Mouse (Mus musculus): ENCODE results near the gene Aasdh. TPM values are rescaled to one million over a fixed set of nuclear protein-coding genes. Genes with fewer than 3 reads are reported as not detected.

Aasdh gene
- polyA plus RNA-seq (2014; fragmentation: Nextera tagmentation; extraction: Ambion mirVana): 17.1 and 20.7 TPM in 2 replicates

DNA sequence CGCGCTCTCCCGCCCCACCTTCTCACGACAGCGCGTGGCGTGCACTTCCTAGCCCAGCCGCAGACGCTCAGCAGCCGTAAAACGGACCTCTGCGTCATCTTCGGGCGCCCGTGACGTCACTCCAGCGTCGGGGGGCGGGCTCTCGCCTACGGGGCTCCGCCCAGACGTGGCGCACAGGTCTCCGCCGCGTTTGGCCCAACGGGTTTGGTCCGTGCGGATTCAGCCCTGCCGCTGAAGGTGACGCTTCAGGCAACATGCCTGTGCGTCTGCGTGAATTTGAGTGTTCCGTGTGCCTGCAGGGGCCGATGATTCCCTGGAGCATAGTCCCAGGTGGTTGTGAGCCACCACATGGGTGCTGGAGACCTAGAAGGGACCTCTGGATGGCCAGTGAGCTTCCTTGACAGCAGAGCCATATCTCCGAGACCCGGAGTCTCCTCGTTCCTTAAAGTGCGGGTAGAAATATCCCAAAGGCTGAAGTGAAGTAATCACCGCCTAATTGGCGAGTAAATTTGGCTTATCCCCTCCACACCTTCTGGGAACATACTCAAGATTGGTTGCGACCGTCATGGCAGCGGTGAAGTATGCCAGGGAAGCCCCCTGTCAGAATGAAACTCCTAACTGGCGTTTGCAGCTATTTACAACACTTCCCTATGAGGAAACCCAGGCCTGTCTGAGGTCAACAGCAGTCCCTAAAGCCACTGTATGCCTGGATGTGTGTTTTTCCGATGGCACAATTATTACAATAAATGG, at the start of gene Aasdh:
Gene Aasdh, minus strand, starts transcription at position 110 of the 750 bp plus-strand sequence.
- under 1% methylated on average over 47 of the region's 47 CpGs for WGBS
- peak; percentile 93 for ATAC-seq (replicated peaks; ENCODE audit: low FRiP score)

DNA sequence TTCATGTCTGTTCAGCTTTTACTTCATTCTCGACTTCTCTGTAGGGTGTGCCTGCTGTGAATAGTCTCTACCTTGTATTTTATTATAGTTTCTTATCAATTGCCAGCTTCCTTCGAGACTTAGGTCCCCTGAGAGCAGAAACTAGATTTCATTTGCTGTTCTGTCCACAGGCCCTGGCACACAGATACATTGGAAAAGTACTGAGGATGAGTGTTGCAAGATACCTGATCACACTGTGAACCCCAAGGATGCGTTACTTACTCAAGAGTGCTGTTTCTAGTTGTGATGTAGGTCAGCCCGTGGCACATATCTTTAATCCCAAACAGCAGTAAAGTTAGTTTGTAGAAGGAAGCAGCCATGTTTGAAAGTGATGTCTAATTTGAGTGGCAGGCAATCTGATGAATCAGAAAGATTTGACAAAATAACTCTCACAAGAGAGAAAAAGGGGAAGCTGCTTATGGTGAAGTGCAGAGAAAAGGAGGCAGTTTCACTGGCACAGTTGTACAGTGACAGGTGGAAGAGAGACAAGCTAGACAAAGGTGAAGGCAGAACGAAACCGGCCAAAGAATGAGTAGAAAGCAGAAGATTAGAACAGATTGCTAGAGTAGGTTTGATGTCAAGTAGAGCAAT, 49.1 kb upstream of the Aasdh start:
- Histone ChIP-seq H3K27ac (ENCODE audit: low read depth, low read length) (no peak overlapping the region), H3K4me3 (ENCODE audit: low read depth, low read length) (0 out of 2 replicates have a peak overlapping the region, but pooled peaks have one; percentile 17), H3K4me1 (replicated peaks; ENCODE audit: control insufficient read depth, insufficient read depth, low read length) (peaks cover 19% of the 10 kb centered on the region), H3K36me3 (ENCODE audit: control insufficient read depth, insufficient read depth, low read length) (peaks cover 31% of the 10 kb centered on the region), H3K9ac (ENCODE audit: low read depth, low read length) (0 out of 2 replicates have a peak overlapping the region, but pooled peaks have one; percentile 18), H3K9me3 (ENCODE audit: control insufficient read depth, low read length) (no peaks in the 10 kb centered on the region), H3K4me2 (peak overlapping the region; percentile 73), H3K27me3 (replicated peaks; ENCODE audit: control insufficient read depth, insufficient read depth, low read length) (no peaks in the 10 kb centered on the region)
- DNase-seq (ENCODE audit: low spot score) (no peak), ATAC-seq (replicated peaks; ENCODE audit: low FRiP score) (no peak)
- 73% methylated on average over 6 of the region's 6 CpGs for WGBS

More for the DNA sequence above, at the start of gene Aasdh:
- no peaks in the 10 kb centered on the region for H3K36me3 ChIP-seq (ENCODE audit: control insufficient read depth, insufficient read depth, low read length)
- peak; percentile 100 for DNase-seq (ENCODE audit: low spot score)
- H3K27ac ChIP-seq (ENCODE audit: low read depth, low read length): peak within 1 kb of the TSS; percentile 73
- H3K4me3 ChIP-seq (ENCODE audit: low read depth, low read length): peak within 1 kb of the TSS; percentile 55
- no peaks in the 10 kb centered on the region for H3K9me3 ChIP-seq (ENCODE audit: control insufficient read depth, low read length)
- peak within 1 kb of the TSS; percentile 91 for H3K4me2 ChIP-seq
- H3K9ac ChIP-seq (ENCODE audit: low read depth, low read length): peak within 1 kb of the TSS; percentile 76
- H3K27me3 ChIP-seq (replicated peaks; ENCODE audit: control insufficient read depth, insufficient read depth, low read length): no peaks in the 10 kb centered on the region
- peaks cover 10% of the 10 kb centered on the region for H3K4me1 ChIP-seq (replicated peaks; ENCODE audit: control insufficient read depth, insufficient read depth, low read length)

DNA sequence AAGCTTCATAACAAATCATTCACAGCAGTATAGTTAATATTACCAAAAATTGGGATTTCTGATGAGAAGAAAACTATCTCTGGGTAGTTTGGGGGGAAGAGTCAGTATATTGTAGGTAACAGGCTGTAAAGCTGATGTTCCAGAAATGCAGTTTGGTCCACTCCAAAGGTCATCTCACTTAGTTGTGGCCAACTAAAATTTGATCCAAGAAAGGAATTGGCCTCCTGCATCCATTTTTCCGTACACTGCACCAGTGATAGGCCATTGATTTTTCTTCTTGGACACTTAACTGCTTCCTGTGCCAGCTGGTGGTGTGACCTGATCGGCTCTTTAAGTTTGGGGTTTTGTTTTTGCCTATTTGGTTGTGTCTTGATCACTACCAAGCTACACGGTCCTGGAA, 48.5 kb upstream of the Aasdh start:
- peak overlapping the region; percentile 73 for H3K4me2 ChIP-seq
- peaks cover 28% of the 10 kb centered on the region for H3K36me3 ChIP-seq (ENCODE audit: control insufficient read depth, insufficient read depth, low read length)
- H3K9me3 ChIP-seq (ENCODE audit: control insufficient read depth, low read length): no peaks in the 10 kb centered on the region
- DNase-seq (ENCODE audit: low spot score) (no peak), ATAC-seq (replicated peaks; ENCODE audit: low FRiP score) (no peak)
- 82% methylated on average over 3 of the region's 3 CpGs for WGBS
- H3K9ac ChIP-seq (ENCODE audit: low read depth, low read length): peak overlapping the region; percentile 18; the same call in 1 of the 2 replicates
- H3K27me3 ChIP-seq (replicated peaks; ENCODE audit: control insufficient read depth, insufficient read depth, low read length): no peaks in the 10 kb centered on the region
- H3K4me1 ChIP-seq (replicated peaks; ENCODE audit: control insufficient read depth, insufficient read depth, low read length): peaks cover 19% of the 10 kb centered on the region
- 0 out of 2 replicates have a peak overlapping the region, but pooled peaks have one; percentile 17 for H3K4me3 ChIP-seq (ENCODE audit: low read depth, low read length)
- H3K27ac ChIP-seq (ENCODE audit: low read depth, low read length): no peak overlapping the region

DNA sequence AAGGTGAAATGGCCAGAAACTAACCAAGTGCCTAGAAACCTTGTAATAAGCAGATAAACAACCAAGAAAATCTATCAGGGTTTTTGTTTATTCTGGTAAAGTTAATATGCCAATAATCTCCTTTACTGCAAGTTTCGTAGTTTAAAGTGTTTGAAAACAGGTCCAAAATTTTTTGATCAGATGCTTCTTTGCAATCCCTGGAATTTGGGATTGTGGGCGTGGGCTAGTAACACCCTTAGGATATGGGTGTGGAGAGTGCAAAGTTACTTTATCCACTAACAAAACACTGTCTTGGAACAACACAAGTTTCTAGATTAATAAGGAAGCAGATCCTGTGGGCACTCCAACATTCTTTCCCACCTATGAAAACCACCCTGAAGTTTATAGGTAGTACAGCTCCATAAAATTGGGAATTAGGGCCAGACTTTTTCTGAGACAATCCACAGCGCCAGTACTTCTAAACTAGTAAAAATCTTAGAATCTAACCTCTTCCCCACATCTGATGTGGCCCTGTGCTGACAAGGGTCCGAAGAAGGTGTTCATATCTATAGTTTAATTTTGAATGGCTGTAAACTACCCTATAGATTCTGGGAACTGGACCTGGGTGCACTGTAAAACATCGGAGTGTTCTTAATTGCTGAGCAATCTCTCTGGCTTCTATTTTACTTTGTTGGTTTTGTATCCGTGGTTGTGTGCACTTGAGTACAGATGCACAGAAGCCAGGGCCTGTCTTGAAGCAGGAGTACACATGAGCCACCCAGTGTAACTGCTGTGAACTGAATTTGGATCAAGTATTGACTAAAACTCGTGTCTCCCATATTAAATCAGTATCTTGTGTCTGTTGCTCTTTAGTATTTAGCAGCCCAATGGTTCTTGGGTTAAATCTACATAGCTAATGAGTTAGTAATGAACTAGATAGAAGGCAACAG, 47.1 kb upstream of the Aasdh start:
- DNase-seq (ENCODE audit: low spot score) (no peak), ATAC-seq (replicated peaks; ENCODE audit: low FRiP score) (no peak)
- H3K27ac ChIP-seq (ENCODE audit: low read depth, low read length): peak overlapping the region; percentile 82; the same call in 1 of the 2 replicates
- H3K9me3 ChIP-seq (ENCODE audit: control insufficient read depth, low read length): no peaks in the 10 kb centered on the region
- 9% methylated on average over 7 of the region's 7 CpGs for WGBS
- no peaks in the 10 kb centered on the region for H3K27me3 ChIP-seq (replicated peaks; ENCODE audit: control insufficient read depth, insufficient read depth, low read length)
- peak overlapping the region; percentile 73 for H3K4me2 ChIP-seq
- H3K4me1 ChIP-seq (replicated peaks; ENCODE audit: control insufficient read depth, insufficient read depth, low read length): peaks cover 30% of the 10 kb centered on the region
- H3K9ac ChIP-seq (ENCODE audit: low read depth, low read length): peak overlapping the region; percentile 91
- peaks cover 17% of the 10 kb centered on the region for H3K36me3 ChIP-seq (ENCODE audit: control insufficient read depth, insufficient read depth, low read length)
- H3K4me3 ChIP-seq (ENCODE audit: low read depth, low read length): peak overlapping the region; percentile 84

DNA sequence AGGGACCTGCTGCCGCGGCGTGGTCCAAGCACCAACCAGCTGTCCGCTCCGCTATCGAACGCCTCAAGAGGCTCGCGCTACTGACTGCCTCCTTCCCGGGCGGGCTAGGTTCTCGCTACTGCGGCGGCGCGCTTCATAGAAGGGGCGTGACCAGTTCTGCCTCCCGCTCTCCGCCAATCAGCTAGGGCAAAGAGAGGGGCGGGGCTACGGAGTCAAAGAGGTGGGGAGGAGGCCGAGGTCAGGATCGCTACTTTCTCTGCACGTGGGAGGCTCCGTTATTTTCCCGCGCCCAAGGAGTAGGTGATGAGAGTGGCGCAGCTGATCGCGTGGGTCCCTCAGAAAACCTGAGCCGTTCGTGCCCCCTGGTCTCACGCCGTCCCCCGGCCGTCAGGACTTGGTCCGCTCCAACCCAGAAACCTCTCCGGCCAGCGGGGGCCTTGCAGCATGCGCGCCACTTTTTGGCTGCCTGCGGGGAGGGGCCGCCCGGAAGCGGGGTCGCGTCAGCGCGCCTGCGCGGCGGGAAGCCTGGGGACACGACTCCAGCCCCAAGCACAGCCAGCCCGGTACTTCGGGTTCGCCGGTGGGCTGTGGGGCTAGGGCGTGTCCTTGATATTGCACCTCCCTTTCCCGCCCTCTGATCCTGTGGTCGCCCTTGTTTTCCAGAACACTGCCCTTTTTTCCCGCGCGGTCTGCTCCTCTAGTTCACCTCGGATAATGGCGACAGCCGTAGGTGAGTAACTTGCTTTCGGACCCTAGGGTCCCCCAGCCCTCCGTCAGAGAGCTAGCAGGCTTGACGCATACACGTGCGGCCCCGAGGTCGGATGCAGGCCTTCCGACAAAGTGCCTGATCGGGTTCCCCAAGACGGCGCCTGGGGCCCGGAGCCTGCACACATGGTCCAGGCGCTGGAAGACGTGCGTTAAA, 46.1 kb upstream of the Aasdh start, which contains the start of the genes Paics and Ppat:
Gene Paics, plus strand, starts transcription at position 202 of the 922 bp plus-strand sequence.
Gene Ppat, minus strand, starts transcription at position 473 of the 922 bp plus-strand sequence.
- Histone ChIP-seq H3K9me3 (ENCODE audit: control insufficient read depth, low read length) (no peaks in the 10 kb centered on the region), H3K4me3 (ENCODE audit: low read depth, low read length) (peak within 1 kb of the TSS; percentile 84), H3K27me3 (replicated peaks; ENCODE audit: control insufficient read depth, insufficient read depth, low read length) (no peaks in the 10 kb centered on the region), H3K27ac (ENCODE audit: low read depth, low read length) (peak within 1 kb of the TSS; percentile 82), H3K4me2 (peak within 1 kb of the TSS; percentile 73), H3K9ac (ENCODE audit: low read depth, low read length) (peak within 1 kb of the TSS; percentile 91), H3K36me3 (ENCODE audit: control insufficient read depth, insufficient read depth, low read length) (peaks cover 11% of the 10 kb centered on the region; the same call in 1 of the 2 replicates), H3K4me1 (replicated peaks; ENCODE audit: control insufficient read depth, insufficient read depth, low read length) (peaks cover 30% of the 10 kb centered on the region)
- ATAC-seq (replicated peaks; ENCODE audit: low FRiP score) (peak; percentile 93), DNase-seq (ENCODE audit: low spot score) (peak; percentile 99)
- WGBS: under 1% methylated on average over 81 of the region's 81 CpGs

DNA sequence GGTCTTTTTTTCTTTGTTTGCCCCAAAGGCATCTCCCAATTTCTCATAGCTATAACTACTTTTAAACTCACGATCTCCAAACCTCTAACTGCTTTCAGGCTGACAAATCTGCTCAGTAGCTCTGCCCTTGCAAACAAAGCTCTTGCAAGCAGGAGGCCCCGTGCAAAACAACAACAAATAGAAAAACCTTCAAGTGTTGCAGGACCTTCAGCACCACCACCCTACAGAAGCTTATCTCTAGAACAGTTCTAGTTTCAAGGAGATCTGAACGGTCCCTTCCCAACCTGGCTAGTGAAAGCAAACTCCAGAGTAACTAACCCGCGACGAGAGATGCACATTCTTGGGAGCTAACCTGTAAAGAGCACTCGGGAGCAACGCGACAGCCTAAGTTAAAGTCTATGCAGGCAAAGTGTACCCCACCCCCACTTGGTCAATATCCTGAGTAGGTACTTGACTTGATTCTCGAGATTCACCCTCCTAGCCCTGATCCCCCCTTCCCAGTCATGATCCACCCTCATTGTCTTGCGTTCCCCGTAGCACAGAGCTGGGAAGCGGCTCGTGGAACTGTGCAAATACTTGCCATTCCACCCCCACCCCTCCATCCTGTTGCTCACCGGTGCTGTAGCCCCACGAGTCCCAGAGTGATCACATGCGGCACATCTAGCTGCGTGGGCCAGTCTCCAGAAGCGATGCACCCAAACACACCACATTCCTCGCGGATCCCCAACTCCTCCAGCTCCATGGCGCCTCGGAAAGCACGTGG, 45.2 kb upstream of the Aasdh start:
- 0% methylated on average over 24 of the region's 24 CpGs for WGBS
- peak; percentile 8 for ATAC-seq (replicated peaks; ENCODE audit: low FRiP score)

DNA sequence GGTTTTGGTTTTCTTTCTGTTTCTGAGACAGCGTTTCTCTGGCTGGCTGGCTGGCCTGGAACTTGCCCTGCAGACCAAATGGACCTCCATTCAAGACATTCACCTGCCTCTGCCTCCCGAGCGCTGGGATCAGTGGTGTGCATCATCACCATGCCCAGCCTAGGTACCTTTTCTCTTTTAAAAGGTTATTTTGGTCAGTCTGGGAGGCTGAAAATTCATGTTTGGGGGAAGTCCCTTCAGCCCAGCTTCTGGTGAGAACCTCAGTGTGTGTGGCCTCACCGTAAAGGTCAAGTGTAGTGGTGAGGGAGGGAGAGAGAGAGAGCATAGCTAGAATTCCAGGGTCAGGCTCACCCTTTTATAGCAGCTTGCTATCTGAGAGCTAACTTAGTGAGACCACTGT, 42.4 kb upstream of the Aasdh start:
- WGBS: 89% methylated on average over 4 of the region's 4 CpGs
- H3K9ac ChIP-seq (ENCODE audit: low read depth, low read length): no peak overlapping the region
- H3K27me3 ChIP-seq (replicated peaks; ENCODE audit: control insufficient read depth, insufficient read depth, low read length): no peaks in the 10 kb centered on the region
- DNase-seq (ENCODE audit: low spot score): no peak
- no peak overlapping the region for H3K27ac ChIP-seq (ENCODE audit: low read depth, low read length)
- ATAC-seq (replicated peaks; ENCODE audit: low FRiP score): no peak
- H3K4me2 ChIP-seq: peak overlapping the region; percentile 32
- H3K9me3 ChIP-seq (ENCODE audit: control insufficient read depth, low read length): no peaks in the 10 kb centered on the region
- H3K4me1 ChIP-seq (replicated peaks; ENCODE audit: control insufficient read depth, insufficient read depth, low read length): peaks cover 17% of the 10 kb centered on the region
- H3K36me3 ChIP-seq (ENCODE audit: control insufficient read depth, insufficient read depth, low read length): peaks cover 10% of the 10 kb centered on the region; the same call in 1 of the 2 replicates
- H3K4me3 ChIP-seq (ENCODE audit: low read depth, low read length): no peak overlapping the region

More for the DNA sequence above, 45.2 kb upstream of the Aasdh start:
- Histone ChIP-seq H3K27ac (ENCODE audit: low read depth, low read length) (peak overlapping the region; percentile 82), H3K4me1 (replicated peaks; ENCODE audit: control insufficient read depth, insufficient read depth, low read length) (peaks cover 30% of the 10 kb centered on the region), H3K9ac (ENCODE audit: low read depth, low read length) (peak overlapping the region; percentile 90), H3K36me3 (ENCODE audit: control insufficient read depth, insufficient read depth, low read length) (peaks cover 10% of the 10 kb centered on the region; the same call in 1 of the 2 replicates), H3K27me3 (replicated peaks; ENCODE audit: control insufficient read depth, insufficient read depth, low read length) (no peaks in the 10 kb centered on the region), H3K4me2 (peak overlapping the region; percentile 73), H3K9me3 (ENCODE audit: control insufficient read depth, low read length) (no peaks in the 10 kb centered on the region), H3K4me3 (ENCODE audit: low read depth, low read length) (peak overlapping the region; percentile 84)
- no peak for DNase-seq (ENCODE audit: low spot score)
